Mouse (Mus musculus): ENCODE measurements around the gene Agbl4. TPM values are rescaled to one million over a fixed set of nuclear protein-coding genes. Genes with fewer than 3 reads are reported as not detected.

Agbl4 gene
- polyA plus RNA-seq, 1 experiment from 2014 or later: 0.47 TPM

- Histone ChIP-seq H3K9ac (ENCODE audit: low read length) (no peak overlapping the region), H3K36me3 (ENCODE audit: control insufficient read depth, insufficient read depth, low read length) (no peaks in the 10 kb centered on the region), H3K4me2 (ENCODE audit: low read depth, severe bottlenecking) (no peak overlapping the region), H3K27ac (replicated peaks; ENCODE audit: low read depth, low read length) (no peak overlapping the region), H3K4me1 (ENCODE audit: control insufficient read depth, insufficient read depth, low read length) (no peaks in the 10 kb centered on the region), H3K9me3 (ENCODE audit: control insufficient read depth, low read length) (no peaks in the 10 kb centered on the region), H3K4me3 (ENCODE audit: low read depth, low read length) (no peak overlapping the region), H3K27me3 (ENCODE audit: control insufficient read depth, insufficient read depth, low read length) (no peaks in the 10 kb centered on the region)
- no peak for DNase-seq (ENCODE audit: low spot score)
- WGBS: 91% methylated on average over 1 of the region's 1 CpGs
- ATAC-seq (ENCODE audit: insufficient number of reproducible peaks, low FRiP score, low TSS enrichment, low read depth): no peak
Observed at GRCm38 (mm10) chr4:111004719-111005479, 607.4 kb downstream of the Agbl4 start.

- no peaks in the 10 kb centered on the region for H3K36me3 ChIP-seq (ENCODE audit: control insufficient read depth, insufficient read depth, low read length)
- H3K4me1 ChIP-seq (ENCODE audit: control insufficient read depth, insufficient read depth, low read length): no peaks in the 10 kb centered on the region
- H3K9me3 ChIP-seq (ENCODE audit: control insufficient read depth, low read length): no peaks in the 10 kb centered on the region
- H3K9ac ChIP-seq (ENCODE audit: low read length): no peak overlapping the region
- H3K27ac ChIP-seq (replicated peaks; ENCODE audit: low read depth, low read length): no peak overlapping the region
- H3K4me3 ChIP-seq (ENCODE audit: low read depth, low read length): no peak overlapping the region
- ATAC-seq (ENCODE audit: insufficient number of reproducible peaks, low FRiP score, low TSS enrichment, low read depth): no peak
- 90% methylated on average over 4 of the region's 4 CpGs for WGBS
- no peaks in the 10 kb centered on the region for H3K27me3 ChIP-seq (ENCODE audit: control insufficient read depth, insufficient read depth, low read length)
- H3K4me2 ChIP-seq (ENCODE audit: low read depth, severe bottlenecking): no peak overlapping the region
- DNase-seq (ENCODE audit: low spot score): no peak
Observed at GRCm38 (mm10) chr4:111019376-111019775, 621.9 kb downstream of the Agbl4 start.

- ATAC-seq (ENCODE audit: insufficient number of reproducible peaks, low FRiP score, low TSS enrichment, low read depth): no peak
- no peak for DNase-seq (ENCODE audit: low spot score)
- Histone ChIP-seq H3K27ac (replicated peaks; ENCODE audit: low read depth, low read length) (no peak overlapping the region), H3K36me3 (ENCODE audit: control insufficient read depth, insufficient read depth, low read length) (no peaks in the 10 kb centered on the region), H3K9me3 (ENCODE audit: control insufficient read depth, low read length) (no peaks in the 10 kb centered on the region), H3K27me3 (ENCODE audit: control insufficient read depth, insufficient read depth, low read length) (no peaks in the 10 kb centered on the region), H3K4me2 (ENCODE audit: low read depth, severe bottlenecking) (no peak overlapping the region), H3K4me3 (ENCODE audit: low read depth, low read length) (no peak overlapping the region), H3K9ac (ENCODE audit: low read length) (no peak overlapping the region), H3K4me1 (ENCODE audit: control insufficient read depth, insufficient read depth, low read length) (no peaks in the 10 kb centered on the region)
- 86% methylated on average over 3 of the region's 3 CpGs for WGBS
Observed at GRCm38 (mm10) chr4:111067330-111067729, 669.9 kb downstream of the Agbl4 start.

DNA sequence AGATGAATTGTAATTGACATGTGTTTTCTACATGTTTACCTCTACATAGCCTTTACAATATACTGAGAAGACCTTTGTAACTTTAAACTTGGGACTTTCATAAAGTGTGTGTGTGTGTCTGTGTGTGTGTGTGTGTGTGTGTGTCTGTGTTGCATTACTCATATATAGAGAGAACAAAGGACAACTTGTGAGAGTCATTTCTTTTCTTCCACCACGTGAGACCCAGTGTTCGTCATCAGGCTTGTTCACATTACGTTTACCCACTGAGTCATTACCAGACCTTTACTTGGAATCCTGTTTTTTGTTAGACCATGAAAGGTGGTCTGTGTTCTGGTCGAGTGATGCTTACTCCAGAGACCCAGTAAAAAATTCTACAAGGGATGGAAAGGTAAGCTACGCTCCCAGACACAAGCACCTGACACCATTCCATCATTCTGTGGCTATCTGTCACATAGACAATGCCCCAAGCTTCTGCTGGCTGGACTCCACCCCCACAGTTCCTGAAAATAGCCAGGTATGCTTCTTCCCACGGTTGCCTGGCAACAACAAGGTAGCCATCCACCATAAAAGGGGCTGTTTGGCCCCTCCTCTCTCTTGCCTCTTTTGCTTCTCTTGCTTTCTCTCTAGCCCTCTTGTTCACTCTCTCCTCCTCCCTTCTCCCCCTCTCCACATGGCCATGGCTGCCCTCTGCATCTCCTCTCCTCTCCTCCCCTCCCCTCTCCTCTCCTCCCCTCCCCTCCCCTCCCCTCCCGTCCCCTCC lies 676.5 kb downstream of the Agbl4 start:
- H3K4me3 ChIP-seq (ENCODE audit: low read depth, low read length): no peak overlapping the region
- WGBS: 56% methylated on average over 6 of the region's 7 CpGs
- H3K36me3 ChIP-seq (ENCODE audit: control insufficient read depth, insufficient read depth, low read length): no peaks in the 10 kb centered on the region
- H3K27ac ChIP-seq (replicated peaks; ENCODE audit: low read depth, low read length): no peak overlapping the region
- DNase-seq (ENCODE audit: low spot score) (no peak), ATAC-seq (ENCODE audit: insufficient number of reproducible peaks, low FRiP score, low TSS enrichment, low read depth) (no peak)
- H3K9ac ChIP-seq (ENCODE audit: low read length): no peak overlapping the region
- H3K9me3 ChIP-seq (ENCODE audit: control insufficient read depth, low read length): no peaks in the 10 kb centered on the region
- no peaks in the 10 kb centered on the region for H3K27me3 ChIP-seq (ENCODE audit: control insufficient read depth, insufficient read depth, low read length)
- H3K4me2 ChIP-seq (ENCODE audit: low read depth, severe bottlenecking): no peak overlapping the region
- no peaks in the 10 kb centered on the region for H3K4me1 ChIP-seq (ENCODE audit: control insufficient read depth, insufficient read depth, low read length)

- DNase-seq (ENCODE audit: low spot score) (no peak), ATAC-seq (ENCODE audit: insufficient number of reproducible peaks, low FRiP score, low TSS enrichment, low read depth) (0 out of 2 replicates have a peak, but pooled peaks have one; percentile 18)
- Histone ChIP-seq H3K27me3 (ENCODE audit: control insufficient read depth, insufficient read depth, low read length) (no peaks in the 10 kb centered on the region), H3K4me2 (ENCODE audit: low read depth, severe bottlenecking) (no peak overlapping the region), H3K4me1 (ENCODE audit: control insufficient read depth, insufficient read depth, low read length) (no peaks in the 10 kb centered on the region), H3K27ac (replicated peaks; ENCODE audit: low read depth, low read length) (no peak overlapping the region), H3K9me3 (ENCODE audit: control insufficient read depth, low read length) (no peaks in the 10 kb centered on the region), H3K4me3 (ENCODE audit: low read depth, low read length) (no peak overlapping the region), H3K9ac (ENCODE audit: low read length) (no peak overlapping the region), H3K36me3 (ENCODE audit: control insufficient read depth, insufficient read depth, low read length) (no peaks in the 10 kb centered on the region)
- 91% methylated on average over 6 of the region's 6 CpGs for WGBS
Observed at GRCm38 (mm10) chr4:111074701-111075154, 677.3 kb downstream of the Agbl4 start.

GRCm38 (mm10) chr4:111077810-111078209 lies 680.3 kb downstream of the Agbl4 start:
- 76% methylated on average over 3 of the region's 3 CpGs for WGBS
- Histone ChIP-seq H3K4me3 (ENCODE audit: low read depth, low read length) (no peak overlapping the region), H3K27ac (replicated peaks; ENCODE audit: low read depth, low read length) (no peak overlapping the region), H3K4me1 (ENCODE audit: control insufficient read depth, insufficient read depth, low read length) (no peaks in the 10 kb centered on the region), H3K9me3 (ENCODE audit: control insufficient read depth, low read length) (no peaks in the 10 kb centered on the region), H3K36me3 (ENCODE audit: control insufficient read depth, insufficient read depth, low read length) (no peaks in the 10 kb centered on the region), H3K27me3 (ENCODE audit: control insufficient read depth, insufficient read depth, low read length) (no peaks in the 10 kb centered on the region), H3K4me2 (ENCODE audit: low read depth, severe bottlenecking) (no peak overlapping the region), H3K9ac (ENCODE audit: low read length) (no peak overlapping the region)
- DNase-seq (ENCODE audit: low spot score): no peak
- ATAC-seq (ENCODE audit: insufficient number of reproducible peaks, low FRiP score, low TSS enrichment, low read depth): 0 out of 2 replicates have a peak, but pooled peaks have one; percentile 53

- no peak overlapping the region for H3K4me3 ChIP-seq (ENCODE audit: low read depth, low read length)
- no peaks in the 10 kb centered on the region for H3K27me3 ChIP-seq (ENCODE audit: control insufficient read depth, insufficient read depth, low read length)
- no peak overlapping the region for H3K9ac ChIP-seq (ENCODE audit: low read length)
- H3K9me3 ChIP-seq (ENCODE audit: control insufficient read depth, low read length): no peaks in the 10 kb centered on the region
- no peak overlapping the region for H3K4me2 ChIP-seq (ENCODE audit: low read depth, severe bottlenecking)
- no peak for ATAC-seq (ENCODE audit: insufficient number of reproducible peaks, low FRiP score, low TSS enrichment, low read depth)
- no peak overlapping the region for H3K27ac ChIP-seq (replicated peaks; ENCODE audit: low read depth, low read length)
- no peak for DNase-seq (ENCODE audit: low spot score)
- H3K4me1 ChIP-seq (ENCODE audit: control insufficient read depth, insufficient read depth, low read length): no peaks in the 10 kb centered on the region
- 92% methylated on average over 1 of the region's 1 CpGs for WGBS
- H3K36me3 ChIP-seq (ENCODE audit: control insufficient read depth, insufficient read depth, low read length): no peaks in the 10 kb centered on the region
Observed at GRCm38 (mm10) chr4:111085330-111085729, 687.9 kb downstream of the Agbl4 start.

DNA sequence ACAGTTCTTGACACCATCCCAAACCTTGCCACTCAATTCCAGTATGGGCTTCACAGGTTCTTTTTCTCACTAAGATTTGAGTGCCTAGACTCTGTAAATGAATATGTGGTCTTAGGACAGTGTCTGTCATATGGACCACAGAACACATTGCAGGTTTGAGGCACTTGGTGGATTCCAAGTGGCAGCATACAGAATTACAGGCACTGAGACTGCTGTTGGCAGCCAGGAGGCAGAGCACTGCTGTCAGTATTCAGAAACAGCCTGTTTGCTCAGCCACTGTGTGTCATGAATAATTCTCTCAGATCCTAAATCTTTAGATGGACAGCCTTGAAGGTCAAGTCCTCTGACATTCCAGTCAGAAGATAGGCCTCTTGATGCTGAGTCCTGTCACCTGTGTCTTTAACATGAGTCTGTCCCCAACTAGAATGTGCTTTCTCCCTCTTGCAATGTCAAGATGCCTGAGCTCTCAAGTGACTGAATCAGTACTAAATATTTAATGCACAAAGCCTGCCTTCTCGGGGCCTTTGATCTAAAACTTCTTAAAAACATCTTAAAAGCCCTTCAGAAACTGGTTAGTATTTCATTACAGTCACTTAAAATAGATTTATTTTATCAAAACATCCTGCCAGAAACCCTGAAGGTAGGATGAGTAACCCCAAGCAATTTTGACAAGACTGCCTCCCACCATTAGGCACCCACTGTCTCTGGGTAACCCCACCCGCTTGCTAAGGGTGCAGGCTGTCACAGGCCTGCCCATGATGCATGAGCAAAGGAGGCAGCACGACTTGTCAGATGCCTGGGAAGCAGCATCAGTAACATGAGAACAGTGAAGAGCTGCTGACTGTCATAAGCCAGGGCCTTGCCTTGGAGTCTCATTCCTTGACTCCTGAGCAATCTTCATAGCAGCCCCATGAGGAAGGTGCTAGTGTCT lies 739.0 kb downstream of the Agbl4 start:
- WGBS: 60% methylated on average over 3 of the region's 3 CpGs
- no peaks in the 10 kb centered on the region for H3K27me3 ChIP-seq (ENCODE audit: control insufficient read depth, insufficient read depth, low read length)
- no peak for ATAC-seq (ENCODE audit: insufficient number of reproducible peaks, low FRiP score, low TSS enrichment, low read depth)

More for the DNA sequence above, 739.0 kb downstream of the Agbl4 start:
- Histone ChIP-seq H3K4me1 (ENCODE audit: control insufficient read depth, insufficient read depth, low read length) (no peaks in the 10 kb centered on the region), H3K27ac (replicated peaks; ENCODE audit: low read depth, low read length) (no peak overlapping the region), H3K4me3 (ENCODE audit: low read depth, low read length) (no peak overlapping the region), H3K9me3 (ENCODE audit: control insufficient read depth, low read length) (no peaks in the 10 kb centered on the region), H3K9ac (ENCODE audit: low read length) (no peak overlapping the region), H3K36me3 (ENCODE audit: control insufficient read depth, insufficient read depth, low read length) (no peaks in the 10 kb centered on the region), H3K4me2 (ENCODE audit: low read depth, severe bottlenecking) (no peak overlapping the region)
- DNase-seq (ENCODE audit: low spot score): no peak
